Mouse (Mus musculus): ENCODE results near the gene Gm10436.

DNA sequence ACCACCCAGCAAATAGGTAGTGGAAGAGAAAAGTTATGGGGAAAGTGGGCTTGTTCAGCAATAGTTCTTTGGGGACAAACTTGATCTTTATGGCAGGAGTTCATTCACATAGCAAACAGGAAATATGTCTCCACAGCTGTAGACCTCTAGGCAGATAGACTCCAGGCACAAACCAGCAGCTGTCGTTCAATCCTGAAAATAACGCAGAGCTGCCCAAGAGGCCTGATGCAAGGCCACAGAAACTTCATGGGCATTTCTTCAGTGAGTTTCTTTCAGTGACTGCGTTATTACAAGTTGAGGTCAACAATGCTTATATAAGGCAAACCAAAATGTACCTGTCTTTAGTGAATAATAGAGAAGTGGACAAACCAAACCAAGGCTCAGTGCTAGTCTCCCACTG lies 37.5 kb upstream of the Gm10436 start:
- TF ChIP-seq CTCF (IDR thresholded peaks at IDR 0.05; ENCODE audit: low read depth, low read length) = no peak
- TF ChIP-seq POLR2A (IDR thresholded peaks at IDR 0.05; ENCODE audit: insufficient read depth, low read length) = no peak
- no peak for TF ChIP-seq EP300 (IDR thresholded peaks at IDR 0.05; ENCODE audit: insufficient read depth, low read depth, low read length)

All from ES-Bruce4 (cell line).